ENCODE assay signal across 21 mouse cellular contexts in genomic region chr6:33755976-33756375, GRCm38 (mm10).
"Had no signal": no experiment of that assay in that cellular context is flagged by ENCODE, and none has a peak within 500 bp of the region (broad histone marks: within the 10 kb centered on the region; RNA-seq: fewer than 3 reads in every experiment).

No protein-coding gene starts in this region.

- H3K4me2 ChIP-seq: liver, embryonic 13.5 days; liver, embryonic 15.5 days; lung, embryonic 15.5 days; midbrain, embryonic 11.5 days; midbrain, embryonic 13.5 days; midbrain, embryonic 15.5 days; neural tube, embryonic 13.5 days; neural tube, embryonic 15.5 days; stomach, embryonic 15.5 days had no signal

- DNase-seq: liver, embryonic 13.5 days; liver, postnatal 0 days; lung, adult 2 months; lung, postnatal 14 days; lung, postnatal 36 days; right cerebral cortex, postnatal 14 days; thymus, adult 2 months; thymus, postnatal 25 days had no signal

- H3K27ac ChIP-seq: liver, embryonic 13.5 days; liver, embryonic 15.5 days; lung, embryonic 15.5 days; macrophage; midbrain, embryonic 13.5 days; midbrain, embryonic 15.5 days; neural tube, embryonic 13.5 days; neural tube, embryonic 15.5 days; stomach, embryonic 15.5 days; stomach, postnatal 0 days had no signal

- ATAC-seq: liver, postnatal 0 days; lung, postnatal 0 days; midbrain, embryonic 13.5 days; midbrain, embryonic 15.5 days had no signal

- H3K4me1 ChIP-seq: liver, embryonic 13.5 days; liver, embryonic 15.5 days; lung, embryonic 15.5 days; midbrain, embryonic 13.5 days; midbrain, embryonic 15.5 days; neural tube, embryonic 13.5 days; neural tube, embryonic 15.5 days; stomach, embryonic 15.5 days had no signal

- H3K36me3 ChIP-seq: liver, embryonic 13.5 days; liver, embryonic 15.5 days; lung, embryonic 15.5 days; midbrain, embryonic 15.5 days; neural tube, embryonic 13.5 days; neural tube, embryonic 15.5 days; stomach, embryonic 15.5 days had no signal

- H3K27me3 ChIP-seq: liver, embryonic 13.5 days; liver, embryonic 15.5 days; lung, embryonic 15.5 days; megakaryocyte, embryonic 14.5 days; midbrain, embryonic 13.5 days; midbrain, embryonic 15.5 days; neural tube, embryonic 13.5 days; neural tube, embryonic 15.5 days; stomach, embryonic 15.5 days had no signal

- H3K9ac ChIP-seq: liver, embryonic 13.5 days; liver, embryonic 15.5 days; liver, postnatal 0 days; lung, embryonic 15.5 days; midbrain, embryonic 13.5 days; midbrain, embryonic 15.5 days; neural tube, embryonic 13.5 days; neural tube, embryonic 15.5 days; stomach, embryonic 15.5 days had no signal

- H3K9me3 ChIP-seq: liver, embryonic 13.5 days; liver, embryonic 15.5 days; lung, embryonic 15.5 days; megakaryocyte, embryonic 14.5 days; midbrain, embryonic 13.5 days; midbrain, embryonic 15.5 days; neural tube, embryonic 13.5 days; neural tube, embryonic 15.5 days; stomach, embryonic 15.5 days had no signal

- H3K4me3 ChIP-seq: liver, embryonic 13.5 days; liver, embryonic 15.5 days; lung, embryonic 15.5 days; megakaryocyte, embryonic 14.5 days; midbrain, embryonic 13.5 days; midbrain, embryonic 15.5 days; myocyte; neural tube, embryonic 13.5 days; neural tube, embryonic 15.5 days; stomach, embryonic 15.5 days had no signal
